Mouse (Mus musculus) MEL (cell line): Measurements from ENCODE around the gene Rpl3. TPM values are rescaled to one million over a fixed set of nuclear protein-coding genes. Genes with fewer than 3 reads are reported as not detected.

Source experiments
- DNase-seq: peaks from one replicate; pipeline ENCODE4 v3.0.0; 2011; ENCODE audit warnings: low read depth, low spot score
- H3K27ac ChIP-seq: 2 replicates; pipeline ENCODE4 v1.5.1; 2012; ENCODE audit warnings: low read depth, mild to moderate bottlenecking, control low read depth, low read length, moderate library complexity; ENCODE audit not compliant: control insufficient read depth
- H3K27me3 ChIP-seq, 2 experiments: fragments of 150-350 bp in 1 of 2; sonication (generic) in 1 of 2; 2 replicates each; pipeline ENCODE4 v1.6.1; 2012; ENCODE audit warnings: low read length in 2 of 2, mild to moderate bottlenecking in 2 of 2, improper control_type of control experiment in 1 of 2, moderate library complexity in 1 of 2; ENCODE audit not compliant: insufficient read depth in 2 of 2, control insufficient read depth in 1 of 2
- H3K36me3 ChIP-seq, 2 experiments: 2 replicates each; pipeline ENCODE4 v1.6.1; 2012 to 2014; ENCODE audit warnings: low read length in 2 of 2, improper control_type of control experiment in 1 of 2, inconsistent platforms in 1 of 2, mild to moderate bottlenecking in 1 of 2; ENCODE audit not compliant: insufficient read depth in 2 of 2, control insufficient read depth in 1 of 2
- H3K4me1 ChIP-seq, 2 experiments: fragments of 150-350 bp in 1 of 2; sonication (generic) in 1 of 2; 2 replicates each; pipeline ENCODE4 v1.6.1; 2012; ENCODE audit warnings: low read length in 2 of 2, improper control_type of control experiment in 1 of 2, mild to moderate bottlenecking in 1 of 2; ENCODE audit not compliant: insufficient read depth in 2 of 2, control insufficient read depth in 1 of 2
- H3K4me3 ChIP-seq, 2 experiments: fragments of 150-350 bp in 1 of 2; sonication (generic) in 1 of 2; 2 replicates each; pipeline ENCODE4 v1.5.1; 2012; ENCODE audit warnings: low read depth in 2 of 2, low read length in 2 of 2, mild to moderate bottlenecking in 2 of 2, moderate library complexity in 2 of 2, control low read depth in 1 of 2, improper control_type of control experiment in 1 of 2; ENCODE audit not compliant: control insufficient read depth in 1 of 2, insufficient read depth in 1 of 2
- H3K79me2 ChIP-seq: 2 replicates; pipeline ENCODE4 v1.6.1; 2012; ENCODE audit warnings: mild to moderate bottlenecking, low read length, moderate library complexity; ENCODE audit not compliant: control insufficient read depth, poor library complexity, insufficient read depth
- H3K9ac ChIP-seq: 2 replicates; pipeline ENCODE4 v1.6.1; 2012; ENCODE audit warnings: low read depth, mild to moderate bottlenecking, control low read depth, low read length, moderate library complexity; ENCODE audit not compliant: control insufficient read depth, poor library complexity, severe bottlenecking
- H3K9me3 ChIP-seq: fragments of 150-350 bp; sonication (generic); replicated peaks from 2 replicates; pipeline ENCODE4 v1.6.1; 2012; ENCODE audit warnings: mild to moderate bottlenecking, low read length, improper control_type of control experiment, moderate library complexity; ENCODE audit not compliant: insufficient read depth
- CHD1 ChIP-seq: IDR thresholded peaks from 2 replicates; pipeline ENCODE4 v1.6.1; 2012; ENCODE audit warnings: low read depth, mild to moderate bottlenecking, inconsistent platforms, low read length, improper control_type of control experiment
- CTCF ChIP-seq, 3 experiments: IDR thresholded peaks in 2 of 3; conservative IDR thresholded peaks in 1 of 3; 2 replicates each; pipeline ENCODE4 v1.5.1; 2011 to 2012; ENCODE audit warnings: low read length in 3 of 3, low read depth in 2 of 3, mild to moderate bottlenecking in 2 of 3, improper control_type of control experiment in 1 of 3, inconsistent platforms in 1 of 3, mixed read lengths in 1 of 3, moderate library complexity in 1 of 3; ENCODE audit not compliant: control insufficient read depth in 1 of 3, insufficient read depth in 1 of 3, poor library complexity in 1 of 3, severe bottlenecking in 1 of 3
- EP300 ChIP-seq, 2 experiments: IDR thresholded peaks; 2 replicates each; pipeline ENCODE4 v1.6.1; 2011; ENCODE audit warnings: improper control_type of control experiment in 2 of 2, low read length in 2 of 2, low read depth in 1 of 2, mild to moderate bottlenecking in 1 of 2
- ETS1 ChIP-seq: IDR thresholded peaks from 2 replicates; pipeline ENCODE4 v1.6.1; 2012; ENCODE audit warnings: low read depth, mild to moderate bottlenecking, inconsistent platforms, low read length, improper control_type of control experiment, moderate library complexity
- JUND ChIP-seq: IDR thresholded peaks from 2 replicates; pipeline ENCODE4 v1.6.1; 2011; ENCODE audit warnings: low read depth, mild to moderate bottlenecking, improper control_type of control experiment, low read length
- MAFK ChIP-seq: IDR thresholded peaks from 2 replicates; pipeline ENCODE4 v1.6.1; 2011; ENCODE audit warnings: low read depth, mild to moderate bottlenecking, low read length, improper control_type of control experiment, borderline replicate concordance
- MEF2A ChIP-seq: IDR thresholded peaks from 2 replicates; pipeline ENCODE4 v1.6.1; 2014; ENCODE audit warnings: low read depth, mild to moderate bottlenecking, inconsistent platforms, low read length, improper control_type of control experiment; ENCODE audit not compliant: poor library complexity, insufficient replicate concordance, severe bottlenecking; ENCODE audit errors: extremely low read depth
- UBTF ChIP-seq: IDR thresholded peaks from 2 replicates; pipeline ENCODE4 v1.6.1; 2012; ENCODE audit warnings: low read depth, mild to moderate bottlenecking, inconsistent platforms, low read length, improper control_type of control experiment, moderate library complexity, borderline replicate concordance; ENCODE audit not compliant: insufficient read depth
- ZC3H11A ChIP-seq: IDR thresholded peaks from 2 replicates; pipeline ENCODE4 v1.6.1; 2012; ENCODE audit warnings: low read depth, mild to moderate bottlenecking, inconsistent platforms, low read length, improper control_type of control experiment
- ZMIZ1 ChIP-seq: IDR thresholded peaks from 2 replicates; pipeline ENCODE4 v1.6.1; 2012; ENCODE audit warnings: low read depth, mild to moderate bottlenecking, inconsistent platforms, low read length, improper control_type of control experiment, moderate library complexity
- polyA plus RNA-seq, 2 experiments: library from polyadenylated mRNA; stranded (reverse) in 1 of 2; unstranded in 1 of 2; fragments of >175 nt in 1 of 2; fragments of >200 nt in 1 of 2; gene quantifications; 2 replicates each; pipeline versions ENCODE4 v1.2.1 to v1.2.4; 2012; ENCODE audit warnings: low replicate concordance in 2 of 2, low read depth in 1 of 2; ENCODE audit not compliant: insufficient read length in 2 of 2, insufficient read depth in 1 of 2, missing spikeins in 1 of 2
- total RNA-seq: library from RNA; depleted of rRNA; stranded (reverse); fragments of 300-350 nt; gene quantifications from 2 replicates; pipeline ENCODE4 v1.2.3, GENCODE M21; 2012

Rpl3 gene
- total and polyA plus RNA-seq, 3 experiments: 543 to 1,686 (median 1,096) TPM

- TF ChIP-seq ZC3H11A: no peak
These were observed 43.7 kb downstream of the Rpl3 start (continued) for GRCm38 (mm10) chr15:80047973-80048372.

- Histone ChIP-seq H3K27ac (no peak overlapping the region), H3K9ac (no peak overlapping the region), H3K4me1 (peaks cover 10 to 21% of the 10 kb centered on the region in 2 experiments), H3K79me2 (no peaks in the 10 kb centered on the region), H3K36me3 (peaks cover 0 to 16% of the 10 kb centered on the region in 2 experiments; a peak in 2 of 4 replicates), H3K27me3 (no peaks in the 10 kb centered on the region), H3K4me3 (no peak overlapping the region), H3K9me3 (no peaks in the 10 kb centered on the region)
- TF ChIP-seq CHD1 (no peak), EP300 (IDR thresholded peaks at IDR 0.05; ENCODE audit: low read depth in 1 of 2, low read length in 2 of 2) (no peak), JUND (no peak), ZMIZ1 (no peak), CTCF (IDR thresholded peaks at IDR 0.05 in 2 of 3, conservative IDR thresholded peaks at IDR 0.05 in 1 of 3; ENCODE audit: control insufficient read depth in 1 of 3, insufficient read depth in 1 of 3, low read depth in 2 of 3, low read length in 3 of 3, poor library complexity in 1 of 3, severe bottlenecking in 1 of 3) (no peak), UBTF (no peak)
- no peak for DNase-seq
These were observed 44.4 kb downstream of the Rpl3 start for GRCm38 (mm10) chr15:80047242-80047641.

GRCm38 (mm10) chr15:80045749-80046148, 45.9 kb downstream of the Rpl3 start:
- Histone ChIP-seq H3K27ac (no peak overlapping the region), H3K4me3 (no peak overlapping the region), H3K4me1 (peaks cover 10 to 21% of the 10 kb centered on the region in 2 experiments), H3K36me3 (peaks cover 0 to 16% of the 10 kb centered on the region in 2 experiments; a peak in 2 of 4 replicates), H3K79me2 (no peaks in the 10 kb centered on the region), H3K27me3 (no peaks in the 10 kb centered on the region), H3K9ac (no peak overlapping the region), H3K9me3 (no peaks in the 10 kb centered on the region)
- DNase-seq: peak; percentile 41
- TF ChIP-seq CTCF (IDR thresholded peaks at IDR 0.05 in 2 of 3, conservative IDR thresholded peaks at IDR 0.05 in 1 of 3; ENCODE audit: control insufficient read depth in 1 of 3, insufficient read depth in 1 of 3, low read depth in 2 of 3, low read length in 3 of 3, poor library complexity in 1 of 3, severe bottlenecking in 1 of 3) (peak in 2 of 3 experiments; percentile 26 to 36; a peak in 3 of 6 replicates), MEF2A (no peak)

- Histone ChIP-seq H3K4me3 (no peak overlapping the region), H3K36me3 (peaks cover 0 to 16% of the 10 kb centered on the region in 2 experiments; a peak in 2 of 4 replicates), H3K9me3 (no peaks in the 10 kb centered on the region), H3K4me1 (peaks cover 10 to 21% of the 10 kb centered on the region in 2 experiments), H3K9ac (no peak overlapping the region)
- no peak for DNase-seq
- TF ChIP-seq ETS1 (no peak), MAFK (0 out of 2 replicates have a peak, but pooled peaks have one; percentile 9)
- TF ChIP-seq, all 39 proteins: peak for 1
- Histone ChIP-seq H3K79me2 (no peaks in the 10 kb centered on the region), H3K27ac (no peak overlapping the region), H3K27me3 (no peaks in the 10 kb centered on the region)
These were observed 47.4 kb downstream of the Rpl3 start for GRCm38 (mm10) chr15:80044249-80044648.
